Mouse (Mus musculus): ENCODE measurements around the gene Orai3. TPM values are rescaled to one million over a fixed set of nuclear protein-coding genes. Genes with fewer than 3 reads are reported as not detected.
"Not testable (repeated sequence)": the region's sequence is repeated elsewhere in the genome, so short reads cannot be mapped to it uniquely, and the experiment has no call there.

The Orai3 gene
- polyA plus RNA-seq, 1 experiment from 2014 or later: 17.7 TPM

DNA sequence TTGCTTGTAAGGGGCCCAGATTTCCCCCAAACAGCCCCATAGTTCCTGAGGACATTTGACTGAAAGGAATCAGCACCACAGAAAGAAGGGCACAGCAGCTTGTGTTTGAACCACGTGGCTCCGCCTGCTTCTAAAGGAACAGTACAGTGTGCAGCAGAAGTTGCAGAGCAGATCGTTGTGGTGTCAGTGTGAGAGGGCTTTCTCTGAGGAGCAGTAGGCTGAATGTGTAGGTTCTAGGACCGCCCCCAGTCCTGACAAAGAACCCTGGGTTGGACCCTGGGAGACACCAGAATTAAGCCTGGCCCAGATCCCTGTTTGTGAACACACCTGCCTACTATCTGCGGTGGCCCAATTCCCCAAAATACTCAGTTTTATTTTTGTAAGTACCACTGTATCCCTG lies 1.6 kb downstream of the Orai3 start:
- no peak overlapping the region for H3K27ac ChIP-seq (replicated peaks in 1 of 2; ENCODE audit: control insufficient read depth in 1 of 2, insufficient read depth in 1 of 2, low read depth in 2 of 2, low read length in 2 of 2)
- no peaks in the 10 kb centered on the region for H3K27me3 ChIP-seq (ENCODE audit: control insufficient read depth, insufficient read depth, low read length)
- 67% methylated on average over 5 of the region's 5 CpGs for WGBS
- no peak overlapping the region; a peak in 1 of 4 replicates for H3K4me3 ChIP-seq (ENCODE audit: control insufficient read depth in 1 of 2, insufficient read depth in 1 of 2, low read depth in 1 of 2, low read length in 2 of 2)
- H3K9ac ChIP-seq (ENCODE audit: low read length): peak overlapping the region; percentile 87; the same call in 1 of the 2 replicates
- ATAC-seq (ENCODE audit: insufficient number of reproducible peaks, insufficient read depth, low FRiP score, low read depth): no peak
- peaks cover 10 to 14% of the 10 kb centered on the region in 2 experiments for H3K4me1 ChIP-seq (ENCODE audit: control insufficient read depth in 2 of 2, insufficient read depth in 2 of 2, low read length in 2 of 2)
- H3K4me2 ChIP-seq (ENCODE audit: low read length): peak overlapping the region; percentile 93
- H3K9me3 ChIP-seq (ENCODE audit: control insufficient read depth, low read length): no peaks in the 10 kb centered on the region
- H3K36me3 ChIP-seq (ENCODE audit: control insufficient read depth, insufficient read depth, low read length): peaks cover 20% of the 10 kb centered on the region

DNA sequence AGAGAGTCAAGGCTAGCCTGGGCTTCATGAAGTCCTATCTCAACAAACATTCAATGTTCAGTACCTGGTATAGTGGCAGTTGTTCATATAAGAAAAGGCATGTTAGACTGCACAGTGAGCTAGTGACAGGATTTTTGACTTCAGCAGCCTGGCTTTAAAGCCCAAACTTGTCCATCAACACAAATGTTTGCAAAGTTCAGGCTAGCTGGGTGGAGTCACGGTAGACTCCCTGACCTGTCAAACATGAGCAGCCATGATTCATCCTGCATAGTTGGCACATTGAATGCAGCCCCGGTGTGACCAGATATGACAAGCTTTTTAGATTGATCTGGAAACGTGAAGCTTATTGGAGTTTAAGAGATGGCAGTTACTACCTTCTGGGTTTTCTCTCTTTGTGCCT lies 2.5 kb downstream of the Orai3 start:
- H3K36me3 ChIP-seq (ENCODE audit: control insufficient read depth, insufficient read depth, low read length): peaks cover 12% of the 10 kb centered on the region
- H3K9me3 ChIP-seq (ENCODE audit: control insufficient read depth, low read length): no peaks in the 10 kb centered on the region
- H3K27me3 ChIP-seq (ENCODE audit: control insufficient read depth, insufficient read depth, low read length): no peaks in the 10 kb centered on the region
- no peak overlapping the region for H3K4me3 ChIP-seq (ENCODE audit: control insufficient read depth in 1 of 2, insufficient read depth in 1 of 2, low read depth in 1 of 2, low read length in 2 of 2)
- no peak for ATAC-seq (ENCODE audit: insufficient number of reproducible peaks, insufficient read depth, low FRiP score, low read depth)
- no peak overlapping the region for H3K9ac ChIP-seq (ENCODE audit: low read length)
- 68% methylated on average over 3 of the region's 3 CpGs for WGBS
- H3K4me2 ChIP-seq (ENCODE audit: low read length): no peak overlapping the region
- H3K27ac ChIP-seq (replicated peaks in 1 of 2; ENCODE audit: control insufficient read depth in 1 of 2, insufficient read depth in 1 of 2, low read depth in 2 of 2, low read length in 2 of 2): no peak overlapping the region
- peaks cover 10 to 14% of the 10 kb centered on the region in 2 experiments for H3K4me1 ChIP-seq (ENCODE audit: control insufficient read depth in 2 of 2, insufficient read depth in 2 of 2, low read length in 2 of 2)

DNA sequence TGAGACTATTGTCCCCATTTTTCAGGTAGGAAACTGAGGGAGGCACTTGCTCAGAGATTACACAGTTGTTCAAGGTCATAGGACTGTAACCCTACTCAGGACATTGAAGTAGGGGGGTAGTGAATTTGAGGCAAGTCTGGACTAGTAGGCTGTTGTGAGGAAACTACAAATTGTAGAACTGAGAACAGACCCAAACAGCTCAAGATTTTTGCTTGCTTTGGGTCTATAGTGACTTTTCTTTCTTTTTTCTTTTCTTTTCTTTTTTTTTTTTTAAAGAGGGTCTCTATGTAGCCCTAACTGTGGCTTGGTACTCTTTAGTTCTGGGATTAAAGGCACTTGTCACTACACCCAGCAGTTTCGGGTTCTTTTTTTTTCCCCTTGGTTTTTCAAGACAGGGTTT lies 2.9 kb downstream of the Orai3 start:
- Histone ChIP-seq H3K27ac (replicated peaks in 1 of 2; ENCODE audit: control insufficient read depth in 1 of 2, insufficient read depth in 1 of 2, low read depth in 2 of 2, low read length in 2 of 2) (no peak overlapping the region), H3K27me3 (ENCODE audit: control insufficient read depth, insufficient read depth, low read length) (no peaks in the 10 kb centered on the region), H3K9ac (ENCODE audit: low read length) (no peak overlapping the region), H3K4me3 (ENCODE audit: control insufficient read depth in 1 of 2, insufficient read depth in 1 of 2, low read depth in 1 of 2, low read length in 2 of 2) (no peak overlapping the region), H3K36me3 (ENCODE audit: control insufficient read depth, insufficient read depth, low read length) (peaks cover 7% of the 10 kb centered on the region), H3K4me2 (ENCODE audit: low read length) (no peak overlapping the region), H3K4me1 (ENCODE audit: control insufficient read depth in 2 of 2, insufficient read depth in 2 of 2, low read length in 2 of 2) (peaks cover 10 to 14% of the 10 kb centered on the region in 2 experiments), H3K9me3 (ENCODE audit: control insufficient read depth, low read length) (no peaks in the 10 kb centered on the region)
- no peak for ATAC-seq (ENCODE audit: insufficient number of reproducible peaks, insufficient read depth, low FRiP score, low read depth)
- 84% methylated on average over 1 of the region's 1 CpGs for WGBS

GRCm38 (mm10) chr7:127773664-127774384 lies 4.2 kb downstream of the Orai3 start:
- Histone ChIP-seq H3K9me3 (ENCODE audit: control insufficient read depth, low read length) (no peaks in the 10 kb centered on the region), H3K27ac (replicated peaks in 1 of 2; ENCODE audit: control insufficient read depth in 1 of 2, insufficient read depth in 1 of 2, low read depth in 2 of 2, low read length in 2 of 2) (no peak overlapping the region), H3K27me3 (ENCODE audit: control insufficient read depth, insufficient read depth, low read length) (no peaks in the 10 kb centered on the region), H3K36me3 (ENCODE audit: control insufficient read depth, insufficient read depth, low read length) (peaks cover 4% of the 10 kb centered on the region), H3K4me2 (ENCODE audit: low read length) (no peak overlapping the region), H3K9ac (ENCODE audit: low read length) (no peak overlapping the region), H3K4me1 (ENCODE audit: control insufficient read depth in 2 of 2, insufficient read depth in 2 of 2, low read length in 2 of 2) (peaks cover 12 to 21% of the 10 kb centered on the region in 2 experiments), H3K4me3 (ENCODE audit: control insufficient read depth in 1 of 2, insufficient read depth in 1 of 2, low read depth in 1 of 2, low read length in 2 of 2) (no peak overlapping the region)
- 38% methylated on average over 9 of the region's 9 CpGs for WGBS
- ATAC-seq (ENCODE audit: insufficient number of reproducible peaks, insufficient read depth, low FRiP score, low read depth): no peak

- Histone ChIP-seq H3K27ac (replicated peaks in 1 of 2; ENCODE audit: control insufficient read depth in 1 of 2, insufficient read depth in 1 of 2, low read depth in 2 of 2, low read length in 2 of 2) (peak overlapping the region in 1 of 2 experiments; percentile 99; a peak in 3 of 4 replicates), H3K4me1 (ENCODE audit: control insufficient read depth in 2 of 2, insufficient read depth in 2 of 2, low read length in 2 of 2) (peaks cover 4 to 12% of the 10 kb centered on the region in 2 experiments; a peak in 3 of 4 replicates), H3K4me2 (ENCODE audit: low read length) (peak overlapping the region; percentile 87), H3K36me3 (ENCODE audit: control insufficient read depth, insufficient read depth, low read length) (peaks cover 24% of the 10 kb centered on the region), H3K4me3 (ENCODE audit: control insufficient read depth in 1 of 2, insufficient read depth in 1 of 2, low read depth in 1 of 2, low read length in 2 of 2) (peak overlapping the region; percentile 85 to 92), H3K9ac (ENCODE audit: low read length) (peak overlapping the region; percentile 96)
- not testable (repeated sequence) for H3K27me3 ChIP-seq (ENCODE audit: control insufficient read depth, insufficient read depth, low read length); H3K9me3 ChIP-seq (ENCODE audit: control insufficient read depth, low read length); ATAC-seq (ENCODE audit: insufficient number of reproducible peaks, insufficient read depth, low FRiP score, low read depth)
- 68% methylated on average over 7 of the region's 7 CpGs for WGBS
These were observed 6.2 kb downstream of the Orai3 start for GRCm38 (mm10) chr7:127775837-127776236.

DNA sequence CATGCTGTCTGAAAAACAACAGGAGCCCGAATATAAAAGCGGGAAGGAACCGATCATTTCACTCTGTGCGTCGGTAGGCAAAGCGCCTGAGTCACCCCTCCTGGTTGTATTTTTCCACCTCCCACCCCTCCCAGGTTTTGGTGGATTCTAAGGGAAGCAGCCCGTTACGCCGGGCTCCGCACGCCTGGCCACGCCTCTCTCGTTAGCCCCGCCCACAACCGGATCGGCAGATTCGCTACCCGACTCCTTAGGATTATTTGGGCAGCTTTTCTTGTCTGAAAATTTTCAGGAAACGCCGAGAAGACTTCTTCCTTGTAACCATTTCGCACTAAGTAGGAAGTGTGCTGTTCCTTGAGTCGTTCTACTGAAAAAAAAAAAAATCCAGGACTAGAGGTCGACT lies 6.8 kb downstream of the Orai3 start, which contains the start of gene Setd1a:
Setd1a (plus strand) TSS at position 245 of the 400 bp plus-strand sequence.
- Histone ChIP-seq H3K36me3 (ENCODE audit: control insufficient read depth, insufficient read depth, low read length) (peaks cover 30% of the 10 kb centered on the region), H3K4me3 (ENCODE audit: control insufficient read depth in 1 of 2, insufficient read depth in 1 of 2, low read depth in 1 of 2, low read length in 2 of 2) (peak within 1 kb of the TSS; percentile 85 to 92), H3K9ac (ENCODE audit: low read length) (peak within 1 kb of the TSS; percentile 96), H3K4me1 (ENCODE audit: control insufficient read depth in 2 of 2, insufficient read depth in 2 of 2, low read length in 2 of 2) (peaks cover 4 to 9% of the 10 kb centered on the region in 2 experiments; a peak in 3 of 4 replicates), H3K27me3 (ENCODE audit: control insufficient read depth, insufficient read depth, low read length) (no peaks in the 10 kb centered on the region), H3K27ac (replicated peaks in 1 of 2; ENCODE audit: control insufficient read depth in 1 of 2, insufficient read depth in 1 of 2, low read depth in 2 of 2, low read length in 2 of 2) (peak within 1 kb of the TSS; percentile 92 to 99), H3K4me2 (ENCODE audit: low read length) (peak within 1 kb of the TSS; percentile 87), H3K9me3 (ENCODE audit: control insufficient read depth, low read length) (no peaks in the 10 kb centered on the region)
- peak; percentile 66 for ATAC-seq (ENCODE audit: insufficient number of reproducible peaks, insufficient read depth, low FRiP score, low read depth)
- 1% methylated on average over 23 of the region's 23 CpGs for WGBS

GRCm38 (mm10) chr7:127776878-127777473 lies 7.4 kb downstream of the Orai3 start:
- Histone ChIP-seq H3K4me2 (ENCODE audit: low read length) (peak overlapping the region; percentile 87), H3K9me3 (ENCODE audit: control insufficient read depth, low read length) (no peaks in the 10 kb centered on the region), H3K9ac (ENCODE audit: low read length) (peak overlapping the region; percentile 96), H3K4me3 (ENCODE audit: control insufficient read depth in 1 of 2, insufficient read depth in 1 of 2, low read depth in 1 of 2, low read length in 2 of 2) (peak overlapping the region; percentile 85 to 92), H3K36me3 (ENCODE audit: control insufficient read depth, insufficient read depth, low read length) (peaks cover 35% of the 10 kb centered on the region), H3K27ac (replicated peaks in 1 of 2; ENCODE audit: control insufficient read depth in 1 of 2, insufficient read depth in 1 of 2, low read depth in 2 of 2, low read length in 2 of 2) (peak overlapping the region; percentile 92 to 99), H3K4me1 (ENCODE audit: control insufficient read depth in 2 of 2, insufficient read depth in 2 of 2, low read length in 2 of 2) (peaks cover 4 to 9% of the 10 kb centered on the region in 2 experiments; a peak in 3 of 4 replicates), H3K27me3 (ENCODE audit: control insufficient read depth, insufficient read depth, low read length) (no peaks in the 10 kb centered on the region)
- peak; percentile 89 for ATAC-seq (ENCODE audit: insufficient number of reproducible peaks, insufficient read depth, low FRiP score, low read depth)
- under 1% methylated on average over 67 of the region's 70 CpGs for WGBS
